Mouse (Mus musculus): ENCODE measurements at regions not wholly inside any gene's neighbourhood (a gene's known extent, or its start where the extent isn't known, plus 50 kb on each side); places are given as distances from the start of the nearest gene placed in this dataset.
A peak's percentile ranks its signal among the peaks of the same experiment; 100 is the strongest.

GRCm38 (mm10) chr12:25338771-25339170, 241.8 kb upstream of the Id2 start:
- no peak for TF ChIP-seq POLR2A (IDR thresholded peaks at IDR 0.05; ENCODE audit: insufficient read depth, low read length)
- peak; percentile 3 for TF ChIP-seq CTCF (IDR thresholded peaks at IDR 0.05; ENCODE audit: low read depth, low read length)
- TF ChIP-seq EP300 (IDR thresholded peaks at IDR 0.05; ENCODE audit: insufficient read depth, low read depth, low read length), result no peak
- H3K27ac ChIP-seq (ENCODE audit: insufficient read depth, low read length), result no peak overlapping the region
- no peaks in the 10 kb centered on the region for H3K36me3 ChIP-seq (ENCODE audit: control insufficient read depth, insufficient read depth, low read length, poor library complexity, severe bottlenecking)

DNA sequence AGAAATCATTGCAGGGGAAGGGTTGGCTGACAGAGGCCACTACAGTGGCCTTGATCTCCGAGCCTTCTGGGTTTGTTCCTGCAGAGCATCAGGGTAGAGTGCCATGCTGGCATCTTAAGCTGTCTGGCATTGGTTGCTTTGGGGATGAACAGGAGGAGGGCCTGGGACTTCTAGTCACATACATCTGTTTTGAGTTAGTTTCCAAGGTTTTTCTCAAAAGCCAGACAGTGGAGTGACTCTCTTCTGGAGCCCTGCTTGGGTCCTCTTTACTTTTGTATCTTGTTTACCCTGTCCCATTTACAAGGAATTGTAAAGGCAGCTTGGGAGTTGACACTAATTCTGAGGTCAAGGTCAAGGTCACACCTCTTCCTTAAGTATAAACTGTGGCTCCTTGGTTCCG, 239.0 kb upstream of the Id2 start:
- H3K4me1 ChIP-seq (ENCODE audit: control insufficient read depth, insufficient read depth, low read length), result no peaks in the 10 kb centered on the region
- H3K9me3 ChIP-seq (replicated peaks; ENCODE audit: control insufficient read depth, insufficient read depth, low read length, poor library complexity, severe bottlenecking), result no peaks in the 10 kb centered on the region
- no peak overlapping the region for H3K4me3 ChIP-seq (ENCODE audit: low read depth, low read length)
- H3K9ac ChIP-seq (ENCODE audit: low read depth, poor library complexity, severe bottlenecking), result no peak overlapping the region
- H3K27me3 ChIP-seq (ENCODE audit: control insufficient read depth, insufficient read depth, low read length, poor library complexity, severe bottlenecking), result no peaks in the 10 kb centered on the region
- TF ChIP-seq POLR2A (IDR thresholded peaks at IDR 0.05; ENCODE audit: insufficient read depth, low read length), result no peak
- no peak for TF ChIP-seq EP300 (IDR thresholded peaks at IDR 0.05; ENCODE audit: insufficient read depth, low read depth, low read length)
- no peak for TF ChIP-seq CTCF (IDR thresholded peaks at IDR 0.05; ENCODE audit: low read depth, low read length)
- no peaks in the 10 kb centered on the region for H3K36me3 ChIP-seq (ENCODE audit: control insufficient read depth, insufficient read depth, low read length, poor library complexity, severe bottlenecking)
- H3K27ac ChIP-seq (ENCODE audit: insufficient read depth, low read length), result no peak overlapping the region

More at GRCm38 (mm10) chr12:25338771-25339170, 241.8 kb upstream of the Id2 start:
- Histone ChIP-seq H3K4me3 (ENCODE audit: low read depth, low read length) (no peak overlapping the region), H3K9me3 (replicated peaks; ENCODE audit: control insufficient read depth, insufficient read depth, low read length, poor library complexity, severe bottlenecking) (no peaks in the 10 kb centered on the region), H3K27me3 (ENCODE audit: control insufficient read depth, insufficient read depth, low read length, poor library complexity, severe bottlenecking) (no peaks in the 10 kb centered on the region), H3K9ac (ENCODE audit: low read depth, poor library complexity, severe bottlenecking) (no peak overlapping the region), H3K4me1 (ENCODE audit: control insufficient read depth, insufficient read depth, low read length) (no peaks in the 10 kb centered on the region)

DNA sequence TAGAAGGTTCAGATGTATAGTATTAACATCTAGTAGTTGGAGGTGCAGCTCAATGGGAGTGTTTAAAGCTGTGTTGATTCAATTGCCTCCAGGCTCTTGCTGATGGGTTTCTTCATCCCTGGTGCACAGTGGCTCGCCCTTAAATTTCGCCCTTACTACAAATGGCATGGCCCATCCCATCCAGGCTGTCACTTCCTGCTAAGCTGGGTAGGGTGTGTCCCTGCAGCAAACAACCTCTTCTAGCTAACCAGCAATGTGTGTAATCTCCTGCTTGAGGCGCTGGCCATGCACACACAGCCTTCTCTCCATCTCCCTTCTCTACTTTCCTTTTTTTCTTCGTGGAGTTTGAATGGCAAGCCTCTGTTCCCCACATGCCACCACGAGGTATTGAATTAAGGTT, 238.1 kb upstream of the Id2 start:
- H3K9me3 ChIP-seq (replicated peaks; ENCODE audit: control insufficient read depth, insufficient read depth, low read length, poor library complexity, severe bottlenecking), result no peaks in the 10 kb centered on the region
- no peaks in the 10 kb centered on the region for H3K4me1 ChIP-seq (ENCODE audit: control insufficient read depth, insufficient read depth, low read length)
- H3K36me3 ChIP-seq (ENCODE audit: control insufficient read depth, insufficient read depth, low read length, poor library complexity, severe bottlenecking), result no peaks in the 10 kb centered on the region
- H3K27ac ChIP-seq (ENCODE audit: insufficient read depth, low read length), result no peak overlapping the region
- no peaks in the 10 kb centered on the region for H3K27me3 ChIP-seq (ENCODE audit: control insufficient read depth, insufficient read depth, low read length, poor library complexity, severe bottlenecking)
- H3K9ac ChIP-seq (ENCODE audit: low read depth, poor library complexity, severe bottlenecking), result no peak overlapping the region
- no peak for TF ChIP-seq CTCF (IDR thresholded peaks at IDR 0.05; ENCODE audit: low read depth, low read length)
- TF ChIP-seq EP300 (IDR thresholded peaks at IDR 0.05; ENCODE audit: insufficient read depth, low read depth, low read length), result no peak
- no peak overlapping the region for H3K4me3 ChIP-seq (ENCODE audit: low read depth, low read length)

- no peak for TF ChIP-seq EP300 (IDR thresholded peaks at IDR 0.05; ENCODE audit: insufficient read depth, low read depth, low read length)
- no peak for TF ChIP-seq POLR2A (IDR thresholded peaks at IDR 0.05; ENCODE audit: insufficient read depth, low read length)
- no peak for TF ChIP-seq CTCF (IDR thresholded peaks at IDR 0.05; ENCODE audit: low read depth, low read length)
- Histone ChIP-seq H3K4me3 (ENCODE audit: low read depth, low read length) (no peak overlapping the region), H3K4me1 (ENCODE audit: control insufficient read depth, insufficient read depth, low read length) (no peaks in the 10 kb centered on the region), H3K27me3 (ENCODE audit: control insufficient read depth, insufficient read depth, low read length, poor library complexity, severe bottlenecking) (no peaks in the 10 kb centered on the region), H3K27ac (ENCODE audit: insufficient read depth, low read length) (no peak overlapping the region), H3K9ac (ENCODE audit: low read depth, poor library complexity, severe bottlenecking) (no peak overlapping the region), H3K9me3 (replicated peaks; ENCODE audit: control insufficient read depth, insufficient read depth, low read length, poor library complexity, severe bottlenecking) (no peaks in the 10 kb centered on the region), H3K36me3 (ENCODE audit: control insufficient read depth, insufficient read depth, low read length, poor library complexity, severe bottlenecking) (no peaks in the 10 kb centered on the region)
These were observed 235.6 kb upstream of the Id2 start for GRCm38 (mm10) chr12:25332384-25333035.

- H3K4me1 ChIP-seq (ENCODE audit: control insufficient read depth, insufficient read depth, low read length), result no peaks in the 10 kb centered on the region
- H3K9me3 ChIP-seq (replicated peaks; ENCODE audit: control insufficient read depth, insufficient read depth, low read length, poor library complexity, severe bottlenecking), result no peaks in the 10 kb centered on the region
- no peak overlapping the region for H3K9ac ChIP-seq (ENCODE audit: low read depth, poor library complexity, severe bottlenecking)
- no peaks in the 10 kb centered on the region for H3K27me3 ChIP-seq (ENCODE audit: control insufficient read depth, insufficient read depth, low read length, poor library complexity, severe bottlenecking)
- no peak overlapping the region for H3K4me3 ChIP-seq (ENCODE audit: low read depth, low read length)
- H3K36me3 ChIP-seq (ENCODE audit: control insufficient read depth, insufficient read depth, low read length, poor library complexity, severe bottlenecking), result no peaks in the 10 kb centered on the region
- H3K27ac ChIP-seq (ENCODE audit: insufficient read depth, low read length), result no peak overlapping the region
- TF ChIP-seq EP300 (IDR thresholded peaks at IDR 0.05; ENCODE audit: insufficient read depth, low read depth, low read length), result no peak
- no peak for TF ChIP-seq CTCF (IDR thresholded peaks at IDR 0.05; ENCODE audit: low read depth, low read length)
- TF ChIP-seq POLR2A (IDR thresholded peaks at IDR 0.05; ENCODE audit: insufficient read depth, low read length), result no peak
These were observed 233.2 kb upstream of the Id2 start for GRCm38 (mm10) chr12:25330004-25330708.

DNA sequence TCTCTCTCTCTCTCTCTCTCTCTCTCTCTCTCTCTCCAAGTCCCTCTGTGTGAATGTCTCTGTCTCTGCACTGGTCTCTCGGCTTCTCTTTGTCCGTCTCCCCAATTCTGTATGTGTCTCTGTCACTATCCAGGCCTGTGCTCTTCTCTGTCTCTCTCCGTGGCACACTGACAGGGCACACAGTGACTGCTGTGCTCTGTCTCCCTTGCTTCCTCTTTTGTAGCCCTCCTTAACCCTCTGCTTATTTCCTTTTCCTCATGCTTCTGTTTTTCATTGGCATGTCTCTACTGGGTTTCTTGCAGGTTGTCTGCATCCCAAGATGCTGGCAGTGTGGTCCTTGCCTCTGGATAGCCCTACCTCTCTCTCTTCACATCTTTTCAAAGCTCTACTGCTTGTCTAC, 229.0 kb upstream of the Id2 start:
- Histone ChIP-seq H3K9me3 (replicated peaks; ENCODE audit: control insufficient read depth, insufficient read depth, low read length, poor library complexity, severe bottlenecking) (no peaks in the 10 kb centered on the region), H3K4me1 (ENCODE audit: control insufficient read depth, insufficient read depth, low read length) (no peaks in the 10 kb centered on the region)
- no peak for TF ChIP-seq CTCF (IDR thresholded peaks at IDR 0.05; ENCODE audit: low read depth, low read length)

More for the DNA sequence above, 229.0 kb upstream of the Id2 start:
- Histone ChIP-seq H3K27me3 (ENCODE audit: control insufficient read depth, insufficient read depth, low read length, poor library complexity, severe bottlenecking) (no peaks in the 10 kb centered on the region), H3K27ac (ENCODE audit: insufficient read depth, low read length) (no peak overlapping the region), H3K4me3 (ENCODE audit: low read depth, low read length) (no peak overlapping the region), H3K36me3 (ENCODE audit: control insufficient read depth, insufficient read depth, low read length, poor library complexity, severe bottlenecking) (no peaks in the 10 kb centered on the region), H3K9ac (ENCODE audit: low read depth, poor library complexity, severe bottlenecking) (no peak overlapping the region)
